Mouse (Mus musculus): ENCODE results near the gene Cacna2d3. TPM values are rescaled to one million over a fixed set of nuclear protein-coding genes. Genes with fewer than 3 reads are reported as not detected.

The Cacna2d3 gene
- total and polyA plus RNA-seq, 3 experiments: 0.11 TPM; not detected in 2

GRCm38 (mm10) chr14:29130511-29130910 lies 591.2 kb downstream of the Cacna2d3 start:
- Histone ChIP-seq H3K27me3 (ENCODE audit: insufficient read depth, low read length) (no peaks in the 10 kb centered on the region), H3K4me1 (ENCODE audit: insufficient read depth, low read depth, low read length) (no peaks in the 10 kb centered on the region), H3K9me3 (replicated peaks) (peaks cover 8% of the 10 kb centered on the region), H3K4me3 (ENCODE audit: low read depth, low read length) (no peak overlapping the region), H3K36me3 (replicated peaks) (no peaks in the 10 kb centered on the region)
- no peak for ATAC-seq (ENCODE audit: extremely low read depth, insufficient number of reproducible peaks, low FRiP score, poor library complexity, severe bottlenecking)
- no peak for TF ChIP-seq GATA2 (IDR thresholded peaks at IDR 0.05; ENCODE audit: borderline replicate concordance, low read depth, low read length)
- TF ChIP-seq TAL1 (conservative IDR thresholded peaks at IDR 0.05; ENCODE audit: low read depth, low read length): no peak
- no peak for TF ChIP-seq POLR2AphosphoS5 (IDR thresholded peaks at IDR 0.05; ENCODE audit: insufficient replicate concordance, low read depth, low read length)
- no peak for DNase-seq (ENCODE audit: low spot score)

GRCm38 (mm10) chr14:29123886-29124285 lies 597.8 kb downstream of the Cacna2d3 start:
- DNase-seq (ENCODE audit: low spot score) (no peak), ATAC-seq (ENCODE audit: extremely low read depth, insufficient number of reproducible peaks, low FRiP score, poor library complexity, severe bottlenecking) (no peak)
- TF ChIP-seq POLR2AphosphoS5 (IDR thresholded peaks at IDR 0.05; ENCODE audit: insufficient replicate concordance, low read depth, low read length) (no peak), GATA1 (IDR thresholded peaks at IDR 0.05; ENCODE audit: borderline replicate concordance, low read length) (no peak), GATA2 (IDR thresholded peaks at IDR 0.05; ENCODE audit: borderline replicate concordance, low read depth, low read length) (no peak), TAL1 (conservative IDR thresholded peaks at IDR 0.05; ENCODE audit: low read depth, low read length) (no peak)
- no peak overlapping the region for H3K4me3 ChIP-seq (ENCODE audit: low read depth, low read length)
- peaks cover 3% of the 10 kb centered on the region; the same call in 1 of the 2 replicates for H3K9me3 ChIP-seq (replicated peaks)
- H3K36me3 ChIP-seq (replicated peaks): no peaks in the 10 kb centered on the region
- H3K4me1 ChIP-seq (ENCODE audit: insufficient read depth, low read depth, low read length): no peaks in the 10 kb centered on the region
- no peaks in the 10 kb centered on the region for H3K27me3 ChIP-seq (ENCODE audit: insufficient read depth, low read length)

- H3K9me3 ChIP-seq (replicated peaks): peaks cover 5% of the 10 kb centered on the region; the same call in 1 of the 2 replicates
- no peaks in the 10 kb centered on the region for H3K36me3 ChIP-seq (replicated peaks)
- H3K4me1 ChIP-seq (ENCODE audit: insufficient read depth, low read depth, low read length): no peaks in the 10 kb centered on the region
- no peak for TF ChIP-seq CTCF (IDR thresholded peaks at IDR 0.05; ENCODE audit: low read depth, low read length)
- no peak for TF ChIP-seq TAL1 (conservative IDR thresholded peaks at IDR 0.05; ENCODE audit: low read depth, low read length)
- no peak for TF ChIP-seq POLR2AphosphoS5 (IDR thresholded peaks at IDR 0.05; ENCODE audit: insufficient replicate concordance, low read depth, low read length)
- no peak for TF ChIP-seq GATA1 (IDR thresholded peaks at IDR 0.05; ENCODE audit: borderline replicate concordance, low read length)
- no peak for TF ChIP-seq GATA2 (IDR thresholded peaks at IDR 0.05; ENCODE audit: borderline replicate concordance, low read depth, low read length)
- H3K4me3 ChIP-seq (ENCODE audit: low read depth, low read length): no peak overlapping the region
- H3K27me3 ChIP-seq (ENCODE audit: insufficient read depth, low read length): no peaks in the 10 kb centered on the region
- no peak for DNase-seq (ENCODE audit: low spot score)
- ATAC-seq (ENCODE audit: extremely low read depth, insufficient number of reproducible peaks, low FRiP score, poor library complexity, severe bottlenecking): no peak
These were observed 598.9 kb downstream of the Cacna2d3 start for GRCm38 (mm10) chr14:29122749-29123148.

GRCm38 (mm10) chr14:29113852-29114450 lies 607.7 kb downstream of the Cacna2d3 start:
- no peak for ATAC-seq (ENCODE audit: extremely low read depth, insufficient number of reproducible peaks, low FRiP score, poor library complexity, severe bottlenecking)
- H3K4me3 ChIP-seq (ENCODE audit: low read depth, low read length): no peak overlapping the region
- no peaks in the 10 kb centered on the region for H3K27me3 ChIP-seq (ENCODE audit: insufficient read depth, low read length)
- no peaks in the 10 kb centered on the region for H3K36me3 ChIP-seq (replicated peaks)
- H3K9me3 ChIP-seq (replicated peaks): peaks cover 17% of the 10 kb centered on the region
- no peak for TF ChIP-seq TAL1 (conservative IDR thresholded peaks at IDR 0.05; ENCODE audit: low read depth, low read length)
- TF ChIP-seq CTCF (IDR thresholded peaks at IDR 0.05; ENCODE audit: low read depth, low read length): no peak
- TF ChIP-seq GATA2 (IDR thresholded peaks at IDR 0.05; ENCODE audit: borderline replicate concordance, low read depth, low read length): no peak
- no peak for TF ChIP-seq GATA1 (IDR thresholded peaks at IDR 0.05; ENCODE audit: borderline replicate concordance, low read length)
- no peak for TF ChIP-seq POLR2AphosphoS5 (IDR thresholded peaks at IDR 0.05; ENCODE audit: insufficient replicate concordance, low read depth, low read length)
- H3K4me1 ChIP-seq (ENCODE audit: insufficient read depth, low read depth, low read length): no peaks in the 10 kb centered on the region
- no peak for DNase-seq (ENCODE audit: low spot score)

DNA sequence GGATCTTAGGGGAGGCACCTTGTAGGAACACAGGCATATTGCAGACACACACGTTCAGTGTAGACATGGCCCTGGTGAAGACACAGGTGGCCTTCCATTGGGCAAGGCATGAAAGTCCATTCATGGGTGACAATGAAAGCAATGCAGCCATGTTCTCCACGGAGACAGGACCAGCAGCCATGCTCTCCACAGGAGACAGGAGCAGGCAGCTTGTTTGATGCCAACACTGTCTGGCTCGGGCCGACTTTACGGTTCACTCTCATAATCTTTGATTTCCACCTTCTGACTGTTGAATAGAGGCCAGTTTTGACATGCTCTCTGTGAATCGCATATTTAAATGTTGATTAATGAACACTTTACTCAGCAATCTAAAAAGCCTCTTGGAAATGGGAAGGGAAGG lies 610.0 kb downstream of the Cacna2d3 start:
- H3K4me1 ChIP-seq (ENCODE audit: insufficient read depth, low read depth, low read length): no peaks in the 10 kb centered on the region
- H3K27me3 ChIP-seq (ENCODE audit: insufficient read depth, low read length): no peaks in the 10 kb centered on the region
- DNase-seq (ENCODE audit: low spot score) (no peak), ATAC-seq (ENCODE audit: extremely low read depth, insufficient number of reproducible peaks, low FRiP score, poor library complexity, severe bottlenecking) (no peak)
- TF ChIP-seq TAL1 (conservative IDR thresholded peaks at IDR 0.05; ENCODE audit: low read depth, low read length): no peak
- peaks cover 20% of the 10 kb centered on the region for H3K9me3 ChIP-seq (replicated peaks)
- H3K36me3 ChIP-seq (replicated peaks): no peaks in the 10 kb centered on the region
- no peak overlapping the region for H3K4me3 ChIP-seq (ENCODE audit: low read depth, low read length)

DNA sequence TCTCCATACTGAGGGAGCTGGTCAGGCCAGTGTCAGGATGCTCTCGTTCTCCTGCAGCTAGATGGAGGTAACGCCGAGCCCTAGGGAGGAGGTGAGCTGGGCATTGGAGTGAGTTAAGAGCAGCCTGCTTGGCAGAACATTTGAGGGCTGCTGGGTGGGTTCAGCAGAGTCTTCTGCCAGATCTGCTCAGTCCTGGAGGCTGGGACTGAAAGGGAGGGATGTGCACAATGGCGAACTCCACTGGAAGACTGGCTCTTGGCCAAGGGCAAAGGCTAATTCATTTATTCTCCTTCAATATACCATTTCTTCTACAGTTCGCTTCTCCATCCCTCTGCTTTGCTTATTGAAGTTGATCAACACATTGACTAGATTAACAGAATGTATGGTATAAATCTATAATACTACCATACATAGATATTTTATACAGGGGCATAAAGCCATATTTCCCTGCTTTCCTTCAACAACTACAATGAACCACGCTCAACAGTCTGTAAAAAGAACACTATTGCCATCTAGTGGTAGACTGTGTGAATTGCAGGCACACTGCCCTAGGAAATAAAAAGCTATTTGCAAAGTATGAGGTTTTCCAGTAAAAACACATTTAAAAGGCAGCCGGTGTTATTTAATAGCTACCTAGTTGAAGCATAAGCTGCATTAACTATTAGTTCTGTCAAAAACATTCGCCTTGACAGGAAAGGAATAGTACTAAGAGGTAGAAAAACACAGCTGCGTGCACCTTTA lies 611.1 kb downstream of the Cacna2d3 start:
- H3K4me3 ChIP-seq (ENCODE audit: low read depth, low read length): no peak overlapping the region
- peaks cover 21% of the 10 kb centered on the region for H3K9me3 ChIP-seq (replicated peaks)
- TF ChIP-seq TAL1 (conservative IDR thresholded peaks at IDR 0.05; ENCODE audit: low read depth, low read length) (no peak), CTCF (IDR thresholded peaks at IDR 0.05; ENCODE audit: low read depth, low read length) (0 out of 2 replicates have a peak, but pooled peaks have one; percentile 23)
- no peak for DNase-seq (ENCODE audit: low spot score)
- H3K4me1 ChIP-seq (ENCODE audit: insufficient read depth, low read depth, low read length): no peaks in the 10 kb centered on the region
- H3K36me3 ChIP-seq (replicated peaks): no peaks in the 10 kb centered on the region
- H3K27me3 ChIP-seq (ENCODE audit: insufficient read depth, low read length): no peaks in the 10 kb centered on the region
- no peak for ATAC-seq (ENCODE audit: extremely low read depth, insufficient number of reproducible peaks, low FRiP score, poor library complexity, severe bottlenecking)

Data from G1E (cell line).